Mouse (Mus musculus) lung, embryonic 15.5 days (tissue): ENCODE data around the gene Gstm6. TPM values are rescaled to one million over a fixed set of nuclear protein-coding genes. Genes with fewer than 3 reads are reported as not detected.
"Not testable (repeated sequence)": the region's sequence is repeated elsewhere in the genome, so short reads cannot be mapped to it uniquely, and the experiment has no call there.

Source experiments
- ATAC-seq: fragments of 200-750 bp; cut with Nextera tagmentation; 2 replicates; pipeline ENCODE4 v1.8.0; 2017; ENCODE audit warnings: moderate number of reproducible peaks, borderline replicate concordance; ENCODE audit not compliant: low FRiP score, low TSS enrichment; ENCODE audit errors: extremely low read depth
- H3K27ac ChIP-seq: fragments of 300-500 bp; sonication (generic); 2 replicates; pipeline ENCODE4 v1.5.1; 2015; ENCODE audit warnings: moderate library complexity, mild to moderate bottlenecking, inconsistent platforms
- H3K27me3 ChIP-seq: fragments of 300-500 bp; sonication (generic); 2 replicates; pipeline ENCODE4 v1.6.1; 2015; ENCODE audit warnings: inconsistent platforms
- H3K36me3 ChIP-seq: fragments of 300-500 bp; sonication (generic); 2 replicates; pipeline ENCODE4 v1.6.1; 2015; ENCODE audit warnings: inconsistent platforms
- H3K4me1 ChIP-seq: fragments of 300-500 bp; sonication (generic); 2 replicates; pipeline ENCODE4 v1.6.1; 2015; ENCODE audit warnings: inconsistent platforms
- H3K4me2 ChIP-seq: fragments of 300-500 bp; sonication (generic); 2 replicates; pipeline ENCODE4 v1.6.1; 2015; ENCODE audit warnings: inconsistent platforms, mild to moderate bottlenecking, moderate library complexity
- H3K4me3 ChIP-seq: fragments of 300-500 bp; sonication (generic); 2 replicates; pipeline ENCODE4 v1.5.1; 2015; ENCODE audit warnings: mild to moderate bottlenecking, inconsistent platforms
- H3K9ac ChIP-seq: fragments of 300-500 bp; sonication (generic); 2 replicates; pipeline ENCODE4 v1.6.1; 2015; ENCODE audit warnings: inconsistent platforms
- H3K9me3 ChIP-seq: fragments of 300-500 bp; sonication (generic); 2 replicates; pipeline ENCODE4 v1.6.1; 2016; ENCODE audit warnings: inconsistent platforms
- WGBS: fragments of 180-500 bp; shearing (Covaris S2); methylation state at CpG from one replicate; pipeline ENCODE4 v1.1.7; 2015; 5-methylcytosine and 5-hydroxymethylcytosine counted together
- polyA plus RNA-seq: library from polyadenylated mRNA; unstranded; fragments of >200 nt; fragmentation: Nextera tagmentation; extraction: Ambion mirVana; gene quantifications from 2 replicates; pipeline ENCODE4 v1.2.1, GENCODE M21; 2015

The Gstm6 gene
- polyA plus RNA-seq, 1 experiment from 2014 or later = 4.9 TPM

- H3K27me3 ChIP-seq = no peaks in the 10 kb centered on the region
- no peak overlapping the region for H3K4me2 ChIP-seq
- H3K27ac ChIP-seq = no peak overlapping the region
- H3K36me3 ChIP-seq = no peaks in the 10 kb centered on the region
- no peak overlapping the region for H3K4me3 ChIP-seq
- H3K4me1 ChIP-seq = peaks cover 5% of the 10 kb centered on the region; the same call in 1 of the 2 replicates
- ATAC-seq = no peak
- WGBS = 88% methylated on average over 5 of the region's 5 CpGs
- H3K9ac ChIP-seq = no peak overlapping the region
- no peaks in the 10 kb centered on the region for H3K9me3 ChIP-seq
Measured at GRCm38 (mm10) chr3:107966631-107967030, 23.1 kb upstream of the Gstm6 start.

- 56% methylated on average over 1 of the region's 1 CpGs for WGBS
- ATAC-seq = no peak
Measured at GRCm38 (mm10) chr3:107965592-107965991, 22.0 kb upstream of the Gstm6 start.

GRCm38 (mm10) chr3:107964656-107965308 is 21.2 kb upstream of the Gstm6 start:
- Histone ChIP-seq H3K27me3 (no peaks in the 10 kb centered on the region), H3K4me2 (no peak overlapping the region), H3K4me1 (peaks cover 5% of the 10 kb centered on the region; the same call in 1 of the 2 replicates), H3K27ac (no peak overlapping the region), H3K9ac (no peak overlapping the region), H3K9me3 (no peaks in the 10 kb centered on the region), H3K36me3 (no peaks in the 10 kb centered on the region), H3K4me3 (no peak overlapping the region)
- ATAC-seq = no peak
- 48% methylated on average over 5 of the region's 5 CpGs for WGBS

More at GRCm38 (mm10) chr3:107965592-107965991, 22.0 kb upstream of the Gstm6 start:
- H3K27me3 ChIP-seq = no peaks in the 10 kb centered on the region
- H3K9me3 ChIP-seq = no peaks in the 10 kb centered on the region
- no peak overlapping the region for H3K27ac ChIP-seq
- peaks cover 5% of the 10 kb centered on the region; the same call in 1 of the 2 replicates for H3K4me1 ChIP-seq
- no peaks in the 10 kb centered on the region for H3K36me3 ChIP-seq
- H3K9ac ChIP-seq = no peak overlapping the region
- H3K4me3 ChIP-seq = no peak overlapping the region
- no peak overlapping the region for H3K4me2 ChIP-seq

- no peak overlapping the region for H3K4me3 ChIP-seq
- peaks cover 5% of the 10 kb centered on the region; the same call in 1 of the 2 replicates for H3K4me1 ChIP-seq
- no peak overlapping the region for H3K27ac ChIP-seq
- H3K36me3 ChIP-seq = no peaks in the 10 kb centered on the region
- no peak for ATAC-seq
- H3K9me3 ChIP-seq = no peaks in the 10 kb centered on the region
- H3K4me2 ChIP-seq = no peak overlapping the region
- H3K27me3 ChIP-seq = no peaks in the 10 kb centered on the region
- H3K9ac ChIP-seq = no peak overlapping the region
- WGBS = 80% methylated on average over 4 of the region's 4 CpGs
Measured at GRCm38 (mm10) chr3:107964026-107964425, 20.5 kb upstream of the Gstm6 start.

GRCm38 (mm10) chr3:107955260-107955659 is 11.7 kb upstream of the Gstm6 start:
- H3K27ac ChIP-seq, ATAC-seq: not testable (repeated sequence)

GRCm38 (mm10) chr3:107953906-107954305 is 10.4 kb upstream of the Gstm6 start:
- Histone ChIP-seq H3K4me2 (no peak overlapping the region), H3K27me3 (no peaks in the 10 kb centered on the region), H3K4me1 (0 out of 2 replicates have a peak, but pooled peaks cover 5% of the 10 kb centered on the region), H3K9me3 (no peaks in the 10 kb centered on the region), H3K27ac (no peak overlapping the region), H3K4me3 (no peak overlapping the region), H3K36me3 (no peaks in the 10 kb centered on the region), H3K9ac (no peak overlapping the region)
- no peak for ATAC-seq
- WGBS = 81% methylated on average over 5 of the region's 5 CpGs

More at GRCm38 (mm10) chr3:107955260-107955659, 11.7 kb upstream of the Gstm6 start:
- H3K4me3 ChIP-seq, H3K9me3 ChIP-seq, H3K4me1 ChIP-seq, H3K4me2 ChIP-seq, H3K27me3 ChIP-seq, H3K9ac ChIP-seq, H3K36me3 ChIP-seq: not testable (repeated sequence)
- WGBS = 82% methylated on average over 9 of the region's 9 CpGs

- ATAC-seq = peak; percentile 79
- WGBS = 20% methylated on average over 6 of the region's 6 CpGs
- no peak overlapping the region for H3K4me3 ChIP-seq
- H3K27ac ChIP-seq = no peak overlapping the region
- no peak overlapping the region for H3K9ac ChIP-seq
- H3K4me1 ChIP-seq = 0 out of 2 replicates have a peak, but pooled peaks cover 5% of the 10 kb centered on the region
- no peak overlapping the region for H3K4me2 ChIP-seq
- no peaks in the 10 kb centered on the region for H3K36me3 ChIP-seq
- H3K27me3 ChIP-seq = no peaks in the 10 kb centered on the region
- no peaks in the 10 kb centered on the region for H3K9me3 ChIP-seq
Measured at GRCm38 (mm10) chr3:107953328-107953755, 9.8 kb upstream of the Gstm6 start.

- Histone ChIP-seq H3K4me1 (0 out of 2 replicates have a peak, but pooled peaks cover 5% of the 10 kb centered on the region), H3K4me2 (no peak overlapping the region), H3K36me3 (no peaks in the 10 kb centered on the region), H3K27me3 (no peaks in the 10 kb centered on the region), H3K27ac (no peak overlapping the region), H3K9ac (no peak overlapping the region), H3K9me3 (no peaks in the 10 kb centered on the region), H3K4me3 (no peak overlapping the region)
- ATAC-seq = no peak
- WGBS = 75% methylated on average over 11 of the region's 11 CpGs
Measured at GRCm38 (mm10) chr3:107950531-107950930, 7.0 kb upstream of the Gstm6 start.

- H3K4me2 ChIP-seq, ATAC-seq, H3K4me1 ChIP-seq, H3K9me3 ChIP-seq, H3K4me3 ChIP-seq, H3K9ac ChIP-seq, H3K27ac ChIP-seq, H3K36me3 ChIP-seq, H3K27me3 ChIP-seq: not testable (repeated sequence)
- 89% methylated on average over 1 of the region's 1 CpGs for WGBS
Measured at GRCm38 (mm10) chr3:107949461-107949860, 5.9 kb upstream of the Gstm6 start.

- H3K4me2 ChIP-seq = no peak overlapping the region
- WGBS = 48% methylated on average over 4 of the region's 4 CpGs
- no peak overlapping the region for H3K9ac ChIP-seq
- no peaks in the 10 kb centered on the region for H3K9me3 ChIP-seq
- no peak for ATAC-seq
- no peak overlapping the region for H3K27ac ChIP-seq
- no peaks in the 10 kb centered on the region for H3K36me3 ChIP-seq
- H3K4me3 ChIP-seq = no peak overlapping the region
- H3K27me3 ChIP-seq = no peaks in the 10 kb centered on the region
- peaks cover 3% of the 10 kb centered on the region; the same call in 1 of the 2 replicates for H3K4me1 ChIP-seq
Measured at GRCm38 (mm10) chr3:107945729-107946128, 2.2 kb upstream of the Gstm6 start.

GRCm38 (mm10) chr3:107941261-107941660 is 2.3 kb downstream of the Gstm6 start:
- no peak overlapping the region for H3K4me3 ChIP-seq
- 78% methylated on average over 4 of the region's 4 CpGs for WGBS
- no peaks in the 10 kb centered on the region for H3K27me3 ChIP-seq
- no peaks in the 10 kb centered on the region for H3K36me3 ChIP-seq
- no peaks in the 10 kb centered on the region for H3K9me3 ChIP-seq
- H3K4me2 ChIP-seq = no peak overlapping the region
- ATAC-seq = no peak
- H3K9ac ChIP-seq = no peak overlapping the region
- H3K4me1 ChIP-seq = peaks cover 3% of the 10 kb centered on the region; the same call in 1 of the 2 replicates
- no peak overlapping the region for H3K27ac ChIP-seq

- H3K36me3 ChIP-seq = no peaks in the 10 kb centered on the region
- no peak for ATAC-seq
- no peak overlapping the region for H3K27ac ChIP-seq
- H3K27me3 ChIP-seq = no peaks in the 10 kb centered on the region
- no peak overlapping the region for H3K4me3 ChIP-seq
- 52% methylated on average over 7 of the region's 7 CpGs for WGBS
- no peaks in the 10 kb centered on the region for H3K9me3 ChIP-seq
- H3K4me1 ChIP-seq = peaks cover 3% of the 10 kb centered on the region; the same call in 1 of the 2 replicates
- H3K4me2 ChIP-seq = no peak overlapping the region
- H3K9ac ChIP-seq = no peak overlapping the region
Measured at GRCm38 (mm10) chr3:107940524-107940923, 3.0 kb downstream of the Gstm6 start.
